Mouse (Mus musculus): ENCODE measurements around the gene Mcu. TPM values are rescaled to one million over a fixed set of nuclear protein-coding genes. Genes with fewer than 3 reads are reported as not detected.

The Mcu gene
- polyA plus RNA-seq, 1 experiment = 13.1 TPM

- 92% methylated on average over 9 of the region's 9 CpGs for WGBS
- Histone ChIP-seq H3K4me1 (ENCODE audit: control insufficient read depth, insufficient read depth, low read length) (no peaks in the 10 kb centered on the region), H3K4me3 (replicated peaks; ENCODE audit: extremely low read depth, low read depth, low read length) (no peak overlapping the region)
- DNase-seq = no peak
- TF ChIP-seq POLR2A (IDR thresholded peaks at IDR 0.05; ENCODE audit: borderline replicate concordance, extremely low read depth, low read depth, low read length) = no peak
- no peak for TF ChIP-seq CTCF (IDR thresholded peaks at IDR 0.05; ENCODE audit: insufficient read depth, low read length)
Observed at GRCm38 (mm10) chr10:59501761-59502160, 114.7 kb downstream of the Mcu start.

DNA sequence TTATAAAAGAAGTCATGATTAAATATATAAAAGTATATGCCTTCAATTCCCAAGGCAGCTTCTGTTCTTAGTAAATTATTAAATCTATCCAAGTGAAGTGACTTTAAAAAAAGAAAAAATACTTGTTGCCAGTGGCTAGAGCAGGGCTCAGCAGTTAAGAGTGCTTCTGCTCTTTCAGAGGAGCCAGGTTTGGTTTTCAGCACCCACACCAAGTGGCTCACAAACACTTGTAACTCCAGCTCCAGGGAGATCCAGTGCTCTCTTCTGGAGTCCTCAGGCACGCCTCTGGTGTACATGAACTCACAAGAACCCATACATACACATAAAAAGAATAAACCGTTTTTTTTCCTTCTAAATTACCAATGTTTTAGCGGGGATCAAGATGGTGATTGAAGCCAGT is 116.3 kb downstream of the Mcu start:
- WGBS = 64% methylated on average over 3 of the region's 3 CpGs
- no peak for DNase-seq
- TF ChIP-seq POLR2A (IDR thresholded peaks at IDR 0.05; ENCODE audit: borderline replicate concordance, extremely low read depth, low read depth, low read length) (no peak), CTCF (IDR thresholded peaks at IDR 0.05; ENCODE audit: insufficient read depth, low read length) (no peak)
- Histone ChIP-seq H3K4me1 (ENCODE audit: control insufficient read depth, insufficient read depth, low read length) (no peaks in the 10 kb centered on the region), H3K4me3 (replicated peaks; ENCODE audit: extremely low read depth, low read depth, low read length) (no peak overlapping the region)

DNA sequence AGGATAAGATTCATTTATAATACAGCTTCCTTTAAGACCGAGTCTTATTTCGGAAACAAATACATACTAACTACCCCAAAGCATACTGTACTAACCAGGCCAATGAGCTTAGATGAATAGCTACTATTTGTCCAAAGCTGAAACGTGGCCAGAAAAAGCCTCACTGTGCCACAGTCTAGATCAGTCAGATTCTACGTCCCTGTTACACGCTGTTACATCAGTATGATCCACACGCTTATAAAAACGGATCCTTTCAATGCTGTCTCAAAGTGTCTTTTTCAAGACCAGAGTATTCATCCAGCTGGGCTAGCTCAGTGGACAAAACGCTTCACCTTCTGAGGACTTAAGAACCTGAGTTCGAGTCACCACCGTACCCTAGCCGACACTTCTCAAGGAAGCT is 119.5 kb downstream of the Mcu start:
- Histone ChIP-seq H3K4me1 (ENCODE audit: control insufficient read depth, insufficient read depth, low read length) (no peaks in the 10 kb centered on the region), H3K4me3 (replicated peaks; ENCODE audit: extremely low read depth, low read depth, low read length) (no peak overlapping the region)
- TF ChIP-seq CTCF (IDR thresholded peaks at IDR 0.05; ENCODE audit: insufficient read depth, low read length) = no peak
- no peak for TF ChIP-seq POLR2A (IDR thresholded peaks at IDR 0.05; ENCODE audit: borderline replicate concordance, extremely low read depth, low read depth, low read length)
- DNase-seq = no peak
- WGBS = 91% methylated on average over 11 of the region's 11 CpGs

DNA sequence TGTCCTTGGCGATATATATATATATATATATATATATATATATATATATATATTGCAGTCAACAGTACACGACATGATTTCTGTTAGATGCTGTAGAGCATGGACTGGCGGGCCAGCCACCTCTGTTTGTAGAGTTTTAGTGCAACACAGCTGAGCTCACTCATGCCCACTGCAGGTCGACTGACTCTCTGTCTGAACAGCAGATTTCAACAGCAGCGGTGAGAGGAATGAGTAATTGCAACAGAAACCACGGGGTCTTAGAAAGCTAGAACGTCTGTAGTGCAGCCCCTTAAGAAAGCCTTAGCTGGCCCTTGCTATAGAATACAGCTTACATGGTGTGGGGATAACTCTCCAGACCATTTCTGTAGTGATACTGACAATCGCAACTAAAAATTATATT is 121.6 kb downstream of the Mcu start:
- 80% methylated on average over 8 of the region's 8 CpGs for WGBS
- no peak overlapping the region for H3K4me3 ChIP-seq (replicated peaks; ENCODE audit: extremely low read depth, low read depth, low read length)
- H3K4me1 ChIP-seq (ENCODE audit: control insufficient read depth, insufficient read depth, low read length) = no peaks in the 10 kb centered on the region
- DNase-seq = no peak
- TF ChIP-seq CTCF (IDR thresholded peaks at IDR 0.05; ENCODE audit: insufficient read depth, low read length) (no peak), POLR2A (IDR thresholded peaks at IDR 0.05; ENCODE audit: borderline replicate concordance, extremely low read depth, low read depth, low read length) (no peak)

GRCm38 (mm10) chr10:59494044-59494443 is 122.4 kb downstream of the Mcu start:
- TF ChIP-seq POLR2A (IDR thresholded peaks at IDR 0.05; ENCODE audit: borderline replicate concordance, extremely low read depth, low read depth, low read length) (no peak), CTCF (IDR thresholded peaks at IDR 0.05; ENCODE audit: insufficient read depth, low read length) (peak; percentile 46; the same call in 1 of the 2 replicates)
- DNase-seq = no peak
- WGBS = 35% methylated on average over 2 of the region's 2 CpGs
- no peaks in the 10 kb centered on the region for H3K4me1 ChIP-seq (ENCODE audit: control insufficient read depth, insufficient read depth, low read length)
- H3K4me3 ChIP-seq (replicated peaks; ENCODE audit: extremely low read depth, low read depth, low read length) = no peak overlapping the region

DNA sequence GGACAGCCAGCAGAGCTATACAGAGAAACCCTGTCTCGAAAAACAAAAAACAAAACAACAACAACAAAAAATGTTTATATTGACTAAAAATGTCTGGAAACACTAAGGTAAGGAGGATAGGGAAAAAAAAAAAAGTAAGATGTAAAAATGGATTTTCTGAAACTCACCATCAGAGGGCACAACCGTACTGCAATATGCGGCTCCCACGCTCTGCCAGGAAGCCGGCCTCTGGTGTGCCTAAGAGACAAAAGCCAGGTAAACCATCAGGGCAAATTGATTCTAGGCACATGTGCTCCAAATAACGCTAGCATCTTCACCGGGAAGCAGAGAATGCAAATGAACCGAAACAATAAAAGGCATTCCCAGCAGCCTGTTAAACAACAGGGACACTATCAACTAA is 125.6 kb downstream of the Mcu start:
- Histone ChIP-seq H3K4me3 (replicated peaks; ENCODE audit: extremely low read depth, low read depth, low read length) (no peak overlapping the region), H3K4me1 (ENCODE audit: control insufficient read depth, insufficient read depth, low read length) (no peaks in the 10 kb centered on the region)
- peak; percentile 28; the same call in 1 of the 2 replicates for TF ChIP-seq CTCF (IDR thresholded peaks at IDR 0.05; ENCODE audit: insufficient read depth, low read length)
- TF ChIP-seq POLR2A (IDR thresholded peaks at IDR 0.05; ENCODE audit: borderline replicate concordance, extremely low read depth, low read depth, low read length) = no peak
- 89% methylated on average over 8 of the region's 8 CpGs for WGBS
- no peak for DNase-seq

DNA sequence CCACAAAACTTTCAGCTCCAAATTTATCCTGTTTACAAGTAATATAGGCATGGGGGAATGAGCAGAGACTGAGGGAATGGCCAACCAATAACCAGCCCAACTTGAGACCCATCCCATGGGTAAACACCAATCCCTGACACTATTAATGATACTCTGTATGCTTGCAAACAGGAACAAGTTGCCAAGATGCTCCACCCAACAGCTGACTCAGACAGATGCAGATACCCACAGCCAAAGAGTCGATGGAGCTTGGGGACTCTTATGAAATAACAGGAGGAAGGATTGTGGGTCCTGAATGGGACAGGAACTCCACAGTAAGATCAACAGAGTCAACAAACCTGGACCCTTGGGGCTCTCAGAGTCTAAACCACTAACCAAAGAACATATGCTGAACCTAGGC is 127.1 kb downstream of the Mcu start:
- no peak for DNase-seq
- TF ChIP-seq CTCF (IDR thresholded peaks at IDR 0.05; ENCODE audit: insufficient read depth, low read length) = no peak
- TF ChIP-seq POLR2A (IDR thresholded peaks at IDR 0.05; ENCODE audit: borderline replicate concordance, extremely low read depth, low read depth, low read length) = no peak
- 61% methylated on average over 1 of the region's 1 CpGs for WGBS
- H3K4me3 ChIP-seq (replicated peaks; ENCODE audit: extremely low read depth, low read depth, low read length) = no peak overlapping the region
- no peaks in the 10 kb centered on the region for H3K4me1 ChIP-seq (ENCODE audit: control insufficient read depth, insufficient read depth, low read length)

DNA sequence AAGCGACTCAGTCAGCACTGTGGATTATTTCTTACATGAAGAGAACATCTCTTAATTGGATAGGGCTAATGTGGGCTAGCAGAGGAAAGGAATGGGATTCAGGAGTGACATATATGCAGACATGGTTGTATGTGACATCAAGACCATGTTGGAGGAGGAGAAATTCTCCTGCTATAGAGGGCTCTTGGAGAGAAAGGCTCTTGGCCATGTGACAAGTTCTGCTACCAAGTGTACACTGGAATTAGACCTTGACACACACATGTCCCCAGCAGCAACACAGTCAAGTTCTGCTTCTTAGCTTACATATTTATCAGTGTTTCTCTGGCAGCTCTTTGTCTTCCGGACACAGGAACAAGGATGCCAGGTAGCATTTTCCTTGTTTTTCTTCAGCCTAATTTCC is 129.1 kb downstream of the Mcu start:
- 89% methylated on average over 2 of the region's 2 CpGs for WGBS
- DNase-seq = no peak
- TF ChIP-seq CTCF (IDR thresholded peaks at IDR 0.05; ENCODE audit: insufficient read depth, low read length) (no peak), POLR2A (IDR thresholded peaks at IDR 0.05; ENCODE audit: borderline replicate concordance, extremely low read depth, low read depth, low read length) (no peak)
- Histone ChIP-seq H3K4me3 (replicated peaks; ENCODE audit: extremely low read depth, low read depth, low read length) (no peak overlapping the region), H3K4me1 (ENCODE audit: control insufficient read depth, insufficient read depth, low read length) (no peaks in the 10 kb centered on the region)

DNA sequence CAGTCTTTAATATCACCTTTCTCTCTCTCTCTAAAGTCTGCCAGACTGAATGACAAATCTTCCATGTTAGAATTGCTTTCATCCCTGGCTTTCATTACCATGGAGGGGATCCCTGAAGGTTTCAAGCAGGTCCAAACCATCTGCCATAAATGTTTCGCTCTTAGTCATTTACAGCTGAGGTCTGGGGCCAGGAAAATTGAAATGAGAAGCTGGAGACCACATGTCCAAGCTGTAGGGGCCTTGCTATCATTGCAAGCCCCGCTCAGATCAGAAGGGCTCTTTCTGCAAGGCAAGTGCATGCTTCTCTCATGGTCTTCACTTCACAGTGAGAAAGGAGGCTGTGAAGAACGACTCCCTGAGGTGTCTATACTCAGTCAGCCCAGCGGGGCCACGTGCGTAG is 132.2 kb downstream of the Mcu start:
- DNase-seq = no peak
- no peak for TF ChIP-seq CTCF (IDR thresholded peaks at IDR 0.05; ENCODE audit: insufficient read depth, low read length)
- TF ChIP-seq POLR2A (IDR thresholded peaks at IDR 0.05; ENCODE audit: borderline replicate concordance, extremely low read depth, low read depth, low read length) = no peak
- H3K4me1 ChIP-seq (ENCODE audit: control insufficient read depth, insufficient read depth, low read length) = no peaks in the 10 kb centered on the region
- WGBS = 93% methylated on average over 6 of the region's 6 CpGs
- no peak overlapping the region for H3K4me3 ChIP-seq (replicated peaks; ENCODE audit: extremely low read depth, low read depth, low read length)

- WGBS = 93% methylated on average over 5 of the region's 5 CpGs
Observed at GRCm38 (mm10) chr10:59481381-59481780, 135.1 kb downstream of the Mcu start.

More at GRCm38 (mm10) chr10:59481381-59481780, 135.1 kb downstream of the Mcu start:
- no peak overlapping the region for H3K4me3 ChIP-seq (replicated peaks; ENCODE audit: extremely low read depth, low read depth, low read length)
- no peaks in the 10 kb centered on the region for H3K4me1 ChIP-seq (ENCODE audit: control insufficient read depth, insufficient read depth, low read length)
- TF ChIP-seq POLR2A (IDR thresholded peaks at IDR 0.05; ENCODE audit: borderline replicate concordance, extremely low read depth, low read depth, low read length) = no peak
- TF ChIP-seq CTCF (IDR thresholded peaks at IDR 0.05; ENCODE audit: insufficient read depth, low read length) = no peak
- no peak for DNase-seq

Measured in lung, adult 2 months (tissue).